Mouse (Mus musculus) kidney, embryonic 14.5 days (tissue): ENCODE data around the gene Etnk1. TPM values are rescaled to one million over a fixed set of nuclear protein-coding genes. Genes with fewer than 3 reads are reported as not detected.

ENCODE experiments used
- ATAC-seq: fragments of 200-750 bp; cut with Nextera tagmentation; 2 replicates; pipeline ENCODE4 v1.8.0; 2017; ENCODE audit warnings: moderate number of reproducible peaks, mild to moderate bottlenecking, moderate TSS enrichment, moderate library complexity; ENCODE audit not compliant: low FRiP score, low TSS enrichment
- H3K27ac ChIP-seq: fragments of 300-500 bp; sonication (generic); 2 replicates; pipeline ENCODE4 v1.5.1; 2014; ENCODE audit warnings: low read depth, mild to moderate bottlenecking, low read length, moderate library complexity, mixed read lengths
- H3K27me3 ChIP-seq: fragments of 300-500 bp; sonication (generic); 2 replicates; pipeline ENCODE4 v1.6.1; 2014; ENCODE audit warnings: mild to moderate bottlenecking, low read length; ENCODE audit not compliant: control insufficient read depth, insufficient read depth
- H3K36me3 ChIP-seq: fragments of 300-500 bp; sonication (generic); 2 replicates; pipeline ENCODE4 v1.6.1; 2014; ENCODE audit warnings: low read length, mixed read lengths; ENCODE audit not compliant: control insufficient read depth, insufficient read depth
- H3K4me1 ChIP-seq: fragments of 300-500 bp; sonication (generic); 2 replicates; pipeline ENCODE4 v1.6.1; 2014; ENCODE audit warnings: low read length, mixed read lengths; ENCODE audit not compliant: control insufficient read depth, insufficient read depth
- H3K4me2 ChIP-seq: fragments of 300-500 bp; sonication (generic); replicated peaks from 2 replicates; pipeline ENCODE4 v1.6.1; 2014; ENCODE audit warnings: low read depth, mild to moderate bottlenecking, low read length
- H3K4me3 ChIP-seq: fragments of 300-500 bp; sonication (generic); 2 replicates; pipeline ENCODE4 v1.5.1; 2014; ENCODE audit warnings: mild to moderate bottlenecking, low read length
- H3K9ac ChIP-seq: fragments of 300-500 bp; sonication (generic); 2 replicates; pipeline ENCODE4 v1.6.1; 2014; ENCODE audit warnings: low read depth, mild to moderate bottlenecking, low read length, moderate library complexity
- H3K9me3 ChIP-seq: fragments of 300-500 bp; sonication (generic); 2 replicates; pipeline ENCODE4 v1.6.1; 2016; ENCODE audit warnings: low read length; ENCODE audit not compliant: control insufficient read depth
- WGBS: fragments of 180-500 bp; shearing (Covaris S2); extraction: QIAGEN DNeasy Blood & Tissue Kit; methylation state at CpG from one replicate; pipeline ENCODE4 v1.1.7; 2014; 5-methylcytosine and 5-hydroxymethylcytosine counted together
- polyA plus RNA-seq: library from polyadenylated mRNA; unstranded; fragments of >200 nt; fragmentation: Nextera tagmentation; extraction: Ambion mirVana; gene quantifications from 2 replicates; pipeline ENCODE4 v1.2.1, GENCODE M21; 2014

The Etnk1 gene
- polyA plus RNA-seq, 1 experiment from 2014 or later: 33.1 TPM

GRCm38 (mm10) chr6:143230888-143231287 lies 63.9 kb downstream of the Etnk1 start:
- 57% methylated on average over 2 of the region's 2 CpGs for WGBS
- Histone ChIP-seq H3K27me3 (peaks cover 5% of the 10 kb centered on the region), H3K4me2 (no peak overlapping the region), H3K4me1 (no peaks in the 10 kb centered on the region), H3K9ac (no peak overlapping the region), H3K9me3 (no peaks in the 10 kb centered on the region), H3K36me3 (no peaks in the 10 kb centered on the region), H3K4me3 (no peak overlapping the region), H3K27ac (no peak overlapping the region)
- ATAC-seq: no peak

- Histone ChIP-seq H3K4me1 (no peaks in the 10 kb centered on the region), H3K27ac (no peak overlapping the region), H3K9me3 (no peaks in the 10 kb centered on the region), H3K4me2 (no peak overlapping the region), H3K9ac (no peak overlapping the region), H3K4me3 (no peak overlapping the region), H3K36me3 (no peaks in the 10 kb centered on the region), H3K27me3 (peaks cover 5% of the 10 kb centered on the region)
- ATAC-seq: no peak
- 55% methylated on average over 11 of the region's 11 CpGs for WGBS
These were observed 65.7 kb downstream of the Etnk1 start for GRCm38 (mm10) chr6:143232718-143233117.

- Histone ChIP-seq H3K4me2 (no peak overlapping the region), H3K27me3 (peaks cover 2% of the 10 kb centered on the region; the same call in 1 of the 2 replicates), H3K4me3 (no peak overlapping the region), H3K27ac (no peak overlapping the region), H3K4me1 (no peaks in the 10 kb centered on the region), H3K36me3 (no peaks in the 10 kb centered on the region), H3K9ac (no peak overlapping the region), H3K9me3 (no peaks in the 10 kb centered on the region)
- WGBS: 83% methylated on average over 8 of the region's 8 CpGs
- ATAC-seq: no peak
These were observed 67.8 kb downstream of the Etnk1 start for GRCm38 (mm10) chr6:143234868-143235267.

GRCm38 (mm10) chr6:143239362-143240074 lies 72.5 kb downstream of the Etnk1 start:
- no peak overlapping the region for H3K4me3 ChIP-seq
- peaks cover 2% of the 10 kb centered on the region; the same call in 1 of the 2 replicates for H3K27me3 ChIP-seq
- no peaks in the 10 kb centered on the region for H3K9me3 ChIP-seq
- no peak overlapping the region for H3K27ac ChIP-seq
- no peaks in the 10 kb centered on the region for H3K4me1 ChIP-seq
- ATAC-seq: no peak
- no peaks in the 10 kb centered on the region for H3K36me3 ChIP-seq
- WGBS: 54% methylated on average over 21 of the region's 21 CpGs
- no peak overlapping the region for H3K4me2 ChIP-seq
- H3K9ac ChIP-seq: no peak overlapping the region

DNA sequence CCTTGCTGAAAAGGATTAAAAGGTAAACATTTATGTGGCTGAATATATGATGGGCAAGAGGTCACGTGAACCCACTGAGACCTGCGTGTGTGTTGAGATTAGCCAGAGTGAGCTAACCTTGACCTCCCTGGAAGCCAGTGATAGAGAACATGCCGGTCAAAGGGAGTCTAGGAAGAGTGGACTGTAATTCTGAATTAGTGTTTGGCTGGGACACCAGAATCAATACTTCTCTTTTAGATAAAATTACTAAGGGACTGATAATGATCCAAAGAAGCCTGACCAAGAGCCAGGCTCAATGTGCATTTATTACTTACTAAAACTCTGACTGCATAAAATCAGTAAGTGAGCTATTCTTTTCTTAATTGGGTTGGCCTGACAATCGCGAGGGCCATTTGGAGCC lies 76.2 kb downstream of the Etnk1 start:
- H3K27ac ChIP-seq: no peak overlapping the region
- H3K4me3 ChIP-seq: no peak overlapping the region
- no peaks in the 10 kb centered on the region for H3K36me3 ChIP-seq
- H3K9me3 ChIP-seq: no peaks in the 10 kb centered on the region
- WGBS: 86% methylated on average over 5 of the region's 5 CpGs
- ATAC-seq: no peak
- no peak overlapping the region for H3K9ac ChIP-seq
- no peaks in the 10 kb centered on the region for H3K4me1 ChIP-seq
- no peak overlapping the region for H3K4me2 ChIP-seq
- no peaks in the 10 kb centered on the region for H3K27me3 ChIP-seq

DNA sequence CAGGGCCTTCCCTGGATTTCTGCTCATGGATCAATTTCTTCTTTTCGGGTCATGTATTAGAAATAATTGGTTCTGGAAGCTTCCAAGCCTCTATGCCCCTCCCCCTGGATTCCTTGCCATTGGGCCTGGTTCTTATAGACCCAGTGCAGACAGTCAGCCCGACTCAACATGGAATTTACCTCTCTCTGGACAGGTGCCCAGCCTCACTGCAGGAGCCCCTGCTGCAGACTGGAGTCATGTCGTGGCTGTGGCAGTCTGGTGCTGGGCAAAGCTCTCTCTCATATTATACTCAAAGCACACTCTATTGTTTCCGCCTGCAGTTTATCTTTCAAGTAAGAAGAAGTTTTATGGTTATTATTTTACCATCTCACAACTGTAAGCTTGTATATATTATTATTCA lies 90.9 kb downstream of the Etnk1 start:
- H3K9ac ChIP-seq: no peak overlapping the region
- H3K4me2 ChIP-seq: no peak overlapping the region
- H3K36me3 ChIP-seq: no peaks in the 10 kb centered on the region
- no peak overlapping the region for H3K4me3 ChIP-seq
- no peaks in the 10 kb centered on the region for H3K4me1 ChIP-seq
- no peak overlapping the region for H3K27ac ChIP-seq
- 83% methylated on average over 4 of the region's 4 CpGs for WGBS
- H3K9me3 ChIP-seq: no peaks in the 10 kb centered on the region
- H3K27me3 ChIP-seq: peaks cover 4% of the 10 kb centered on the region; the same call in 1 of the 2 replicates
- no peak for ATAC-seq

DNA sequence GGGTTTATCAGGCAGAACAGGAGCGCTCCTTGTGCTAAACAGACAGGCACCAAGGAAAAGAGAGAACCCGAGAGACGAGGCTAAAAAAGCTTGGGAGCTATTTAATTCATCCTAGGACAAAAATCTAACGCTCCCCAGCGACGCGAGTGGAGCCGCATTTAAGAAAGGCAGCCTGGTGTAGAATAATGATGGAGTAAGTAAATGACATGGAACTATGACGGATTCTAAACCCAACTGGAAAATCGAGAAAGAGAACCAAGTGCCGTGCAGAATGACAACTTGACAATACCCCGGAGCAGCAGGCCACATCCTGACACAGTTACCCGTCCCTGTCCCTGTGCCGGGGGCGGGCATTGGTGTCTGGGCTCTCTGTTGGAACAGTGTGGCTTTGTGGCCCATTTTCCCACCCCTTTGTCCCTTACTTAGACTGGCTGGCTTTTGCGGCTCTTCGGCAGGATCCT lies 92.2 kb downstream of the Etnk1 start:
- Histone ChIP-seq H3K27me3 (peaks cover 4% of the 10 kb centered on the region; the same call in 1 of the 2 replicates), H3K9me3 (no peaks in the 10 kb centered on the region), H3K36me3 (no peaks in the 10 kb centered on the region), H3K4me2 (no peak overlapping the region), H3K4me1 (no peaks in the 10 kb centered on the region), H3K27ac (no peak overlapping the region), H3K4me3 (no peak overlapping the region), H3K9ac (no peak overlapping the region)
- 72% methylated on average over 17 of the region's 17 CpGs for WGBS
- no peak for ATAC-seq

DNA sequence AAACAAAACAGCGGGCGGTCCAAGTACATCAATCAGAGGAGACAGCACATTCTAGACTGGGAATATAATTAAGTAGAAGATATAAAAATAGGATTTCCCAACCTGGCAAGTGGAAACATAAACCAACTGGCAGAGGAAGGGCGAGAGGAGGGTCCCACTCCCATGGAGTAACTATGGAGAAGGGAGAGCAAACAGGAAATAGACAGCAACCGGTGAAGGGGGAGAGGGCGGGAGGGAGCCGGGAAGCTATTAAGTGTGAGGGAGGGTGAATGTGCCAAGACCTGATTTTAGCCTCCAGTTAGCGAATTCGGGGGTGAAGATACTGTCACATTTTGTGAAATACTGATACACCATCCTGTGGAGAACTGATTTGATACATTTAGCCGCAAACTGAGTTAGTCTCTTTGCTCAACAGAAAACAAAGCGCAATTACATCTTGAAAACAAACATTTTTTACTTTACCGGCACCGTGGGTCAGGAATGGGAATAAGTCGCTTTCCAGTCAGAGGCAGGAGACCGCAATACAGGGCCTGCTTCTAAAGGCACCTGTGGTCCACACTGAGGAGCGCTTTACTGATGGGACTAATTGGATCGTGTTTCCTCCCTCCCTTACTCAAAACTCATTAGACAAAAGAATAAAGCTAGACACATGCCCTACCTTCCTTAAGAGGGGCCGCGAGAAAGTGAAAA lies 93.0 kb downstream of the Etnk1 start:
- no peaks in the 10 kb centered on the region for H3K4me1 ChIP-seq
- peaks cover 4% of the 10 kb centered on the region; the same call in 1 of the 2 replicates for H3K27me3 ChIP-seq
- no peak overlapping the region for H3K9ac ChIP-seq
- WGBS: 40% methylated on average over 18 of the region's 18 CpGs
- ATAC-seq: peak; percentile 71; the same call in 1 of the 2 replicates
- H3K4me2 ChIP-seq: peak overlapping the region; percentile 21; the same call in 1 of the 2 replicates
- H3K9me3 ChIP-seq: no peaks in the 10 kb centered on the region
- no peaks in the 10 kb centered on the region for H3K36me3 ChIP-seq
- H3K27ac ChIP-seq: no peak overlapping the region
- no peak overlapping the region for H3K4me3 ChIP-seq
